Mouse (Mus musculus): ENCODE results near the gene St3gal2. TPM values are rescaled to one million over a fixed set of nuclear protein-coding genes. Genes with fewer than 3 reads are reported as not detected.
"Not testable (repeated sequence)": the region's sequence is repeated elsewhere in the genome, so short reads cannot be mapped to it uniquely, and the experiment has no call there.

The St3gal2 gene
- polyA plus RNA-seq, 1 experiment from 2014 or later, result 27.4 TPM

DNA sequence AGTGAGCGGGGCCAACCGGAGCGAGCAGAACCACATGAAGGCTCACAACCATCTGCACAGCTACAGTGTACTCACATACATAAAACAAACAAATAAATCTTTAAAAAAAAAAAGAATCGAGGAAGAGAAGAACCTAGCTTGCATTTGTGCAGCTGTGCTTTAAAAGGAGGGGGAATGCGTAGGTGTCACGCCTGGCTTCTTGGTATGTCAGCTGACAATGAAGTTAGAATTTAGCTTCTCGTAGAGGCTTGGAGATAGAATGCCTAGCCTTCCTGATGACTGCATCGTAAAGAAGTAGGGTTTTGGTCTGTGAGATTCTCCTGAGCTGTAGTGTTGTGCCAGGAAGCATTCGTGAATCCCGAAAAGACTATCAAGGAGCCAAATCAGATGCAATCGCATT, 1.7 kb upstream of the St3gal2 start:
- WGBS, result 45% methylated on average over 11 of the region's 11 CpGs

DNA sequence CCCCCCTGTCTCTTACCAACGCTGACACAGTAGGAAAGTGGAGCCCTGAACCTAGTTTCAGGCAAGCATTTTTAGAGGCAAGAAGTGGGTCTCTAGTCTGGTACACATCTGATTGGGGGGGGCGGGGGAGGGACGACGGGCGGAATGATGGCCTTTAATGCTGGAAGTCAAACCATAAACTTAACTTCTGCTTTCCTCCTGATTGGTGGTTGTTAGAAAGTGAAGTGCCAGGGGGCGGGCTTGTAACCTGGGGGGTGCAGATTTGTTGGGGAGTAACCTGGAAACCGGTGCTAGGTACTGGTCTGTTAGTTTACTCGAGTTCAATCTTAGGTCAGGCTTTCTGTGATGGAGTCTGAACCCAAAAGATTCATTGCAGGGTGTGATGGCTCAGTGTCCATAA, 1.3 kb upstream of the St3gal2 start:
- WGBS, result 32% methylated on average over 8 of the region's 8 CpGs
- no peaks in the 10 kb centered on the region for H3K27me3 ChIP-seq
- H3K9me3 ChIP-seq (replicated peaks), result no peaks in the 10 kb centered on the region
- peaks cover 9% of the 10 kb centered on the region; the same call in 1 of the 2 replicates for H3K36me3 ChIP-seq
- 0 out of 2 replicates have a peak overlapping the region, but pooled peaks have one; percentile 84 for H3K4me2 ChIP-seq
- 0 out of 2 replicates have a peak overlapping the region, but pooled peaks have one; percentile 59 for H3K27ac ChIP-seq
- no peak overlapping the region for H3K4me3 ChIP-seq (replicated peaks)
- peaks cover 45% of the 10 kb centered on the region for H3K4me1 ChIP-seq
- no peak overlapping the region for H3K9ac ChIP-seq
- ATAC-seq (replicated peaks; ENCODE audit: low FRiP score), result no peak

More for the DNA sequence above, 1.7 kb upstream of the St3gal2 start:
- peaks cover 9% of the 10 kb centered on the region; the same call in 1 of the 2 replicates for H3K36me3 ChIP-seq
- 0 out of 2 replicates have a peak overlapping the region, but pooled peaks have one; percentile 84 for H3K4me2 ChIP-seq
- H3K4me1 ChIP-seq, result peaks cover 45% of the 10 kb centered on the region
- no peak overlapping the region for H3K4me3 ChIP-seq (replicated peaks)
- H3K9ac ChIP-seq, result no peak overlapping the region
- peak overlapping the region; percentile 59 for H3K27ac ChIP-seq
- no peak for ATAC-seq (replicated peaks; ENCODE audit: low FRiP score)
- no peaks in the 10 kb centered on the region for H3K9me3 ChIP-seq (replicated peaks)
- H3K27me3 ChIP-seq, result no peaks in the 10 kb centered on the region

DNA sequence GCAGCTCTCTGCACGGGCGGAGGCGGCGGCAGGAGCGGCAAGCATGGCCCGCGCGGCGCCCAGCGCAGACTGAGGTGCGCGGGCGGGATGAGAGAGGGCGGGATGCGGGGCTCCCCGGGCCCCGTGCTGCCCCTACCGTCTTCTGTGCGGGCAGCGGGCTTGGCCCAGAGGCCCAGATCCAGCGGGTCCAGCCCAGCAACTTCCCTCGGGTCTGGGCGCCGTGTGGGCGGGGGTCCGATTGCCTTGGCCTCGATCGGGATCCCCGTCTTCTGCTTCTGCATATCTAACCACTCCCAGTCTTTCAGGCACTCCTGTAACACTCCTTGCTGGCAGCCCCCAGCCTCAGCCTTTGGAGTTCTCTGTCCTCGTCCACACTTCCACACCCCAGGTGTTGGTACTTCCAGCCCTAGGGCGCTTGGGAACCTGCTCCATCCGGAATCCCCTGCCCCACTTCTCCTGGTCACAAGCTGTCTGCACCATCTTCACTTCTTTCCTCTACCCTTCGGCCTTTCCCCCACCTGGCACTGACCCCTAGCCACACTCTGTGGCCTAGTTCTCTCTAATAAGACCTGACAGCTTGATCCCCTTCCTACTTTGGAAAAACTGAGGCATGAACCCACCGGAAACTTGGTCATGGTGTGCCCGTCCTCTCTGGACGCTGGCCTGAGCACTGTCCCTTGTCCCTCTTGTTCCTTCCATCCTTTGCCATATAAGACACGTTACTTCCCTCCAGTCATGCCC, 480 bp downstream of the St3gal2 start:
- WGBS, result 2% methylated on average over 31 of the region's 37 CpGs
- peak overlapping the region; percentile 88 for H3K9ac ChIP-seq
- H3K9me3 ChIP-seq (replicated peaks), result no peaks in the 10 kb centered on the region
- peaks cover 9% of the 10 kb centered on the region; the same call in 1 of the 2 replicates for H3K36me3 ChIP-seq
- peak; percentile 44 for ATAC-seq (replicated peaks; ENCODE audit: low FRiP score)
- H3K4me3 ChIP-seq (replicated peaks), result peak overlapping the region; percentile 91
- H3K27ac ChIP-seq, result peak overlapping the region; percentile 84
- peaks cover 45% of the 10 kb centered on the region for H3K4me1 ChIP-seq
- no peaks in the 10 kb centered on the region for H3K27me3 ChIP-seq
- peak overlapping the region; percentile 84 for H3K4me2 ChIP-seq

DNA sequence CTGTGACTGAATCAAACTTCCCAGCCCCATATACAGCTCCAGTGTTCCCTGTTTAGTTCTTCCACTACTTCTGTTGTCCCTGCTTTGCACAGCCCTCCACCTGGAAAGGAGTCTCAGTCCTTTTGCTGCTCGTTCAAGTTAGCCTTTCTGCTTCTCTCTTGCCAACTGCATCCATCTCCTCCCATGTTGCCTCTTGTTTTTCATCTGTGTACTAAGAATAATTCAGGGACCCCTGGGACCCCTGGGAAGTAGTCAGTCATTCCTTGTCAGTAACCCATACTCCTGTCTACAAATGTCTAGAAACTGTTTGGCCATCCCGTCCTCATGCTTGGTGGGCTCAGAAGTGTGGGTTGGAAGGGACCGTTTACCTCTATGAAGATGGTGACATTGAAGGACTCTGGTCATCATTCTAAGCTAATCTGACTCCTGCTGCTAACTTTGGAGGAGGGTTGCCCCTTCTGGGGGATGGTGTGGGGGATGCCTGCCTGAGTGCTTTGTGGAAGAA, 1.1 kb downstream of the St3gal2 start:
- ATAC-seq (replicated peaks; ENCODE audit: low FRiP score), result no peak
- no peaks in the 10 kb centered on the region for H3K9me3 ChIP-seq (replicated peaks)
- peaks cover 49% of the 10 kb centered on the region for H3K4me1 ChIP-seq
- peak overlapping the region; percentile 84 for H3K4me2 ChIP-seq
- WGBS, result 9% methylated on average over 3 of the region's 3 CpGs
- peak overlapping the region; percentile 84 for H3K27ac ChIP-seq
- no peaks in the 10 kb centered on the region for H3K27me3 ChIP-seq
- peak overlapping the region; percentile 91 for H3K4me3 ChIP-seq (replicated peaks)
- H3K9ac ChIP-seq, result peak overlapping the region; percentile 88
- peaks cover 9% of the 10 kb centered on the region; the same call in 1 of the 2 replicates for H3K36me3 ChIP-seq

DNA sequence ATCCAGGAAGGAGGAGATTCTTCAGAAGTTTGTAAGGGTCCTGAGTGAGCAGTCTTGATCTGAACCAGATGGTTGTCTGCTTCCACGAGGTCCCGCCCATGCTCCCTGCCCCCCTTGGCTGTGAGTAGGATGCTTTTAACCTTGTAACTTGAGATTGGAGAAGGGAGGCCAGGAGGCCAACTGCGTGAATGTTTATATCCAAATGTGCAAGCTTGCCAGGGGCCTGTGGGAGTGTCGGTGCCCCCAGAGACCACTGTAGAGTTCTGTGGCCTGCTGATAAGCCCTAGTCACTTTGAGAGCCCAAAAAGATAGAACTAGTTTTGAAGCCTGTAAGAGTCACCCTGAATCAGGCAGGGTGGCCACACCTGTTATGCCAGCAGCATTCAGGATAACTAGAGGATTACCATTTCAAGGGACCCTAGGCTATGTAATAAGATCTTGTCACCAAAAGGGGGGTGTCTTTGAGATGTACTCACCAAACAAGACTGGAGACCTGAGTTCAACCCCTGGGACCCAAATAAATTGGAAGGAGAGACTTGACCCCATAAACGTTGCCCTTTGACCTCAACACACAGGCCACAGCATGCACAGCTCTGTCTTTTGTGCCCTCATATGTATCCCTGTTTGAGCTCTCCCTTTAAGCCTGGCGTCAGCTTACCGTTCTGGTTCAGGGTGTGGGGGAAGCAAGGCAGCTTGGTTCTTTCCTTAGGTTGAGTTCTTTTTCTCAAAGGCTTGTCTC, 1.9 kb downstream of the St3gal2 start:
- peak overlapping the region; percentile 88 for H3K9ac ChIP-seq
- peaks cover 55% of the 10 kb centered on the region for H3K4me1 ChIP-seq
- WGBS, result 11% methylated on average over 7 of the region's 7 CpGs
- no peaks in the 10 kb centered on the region for H3K27me3 ChIP-seq
- no peaks in the 10 kb centered on the region for H3K9me3 ChIP-seq (replicated peaks)
- H3K36me3 ChIP-seq, result peaks cover 9% of the 10 kb centered on the region; the same call in 1 of the 2 replicates
- peak; percentile 19 for ATAC-seq (replicated peaks; ENCODE audit: low FRiP score)
- peak overlapping the region; percentile 91 for H3K4me3 ChIP-seq (replicated peaks)
- peak overlapping the region; percentile 84 for H3K4me2 ChIP-seq
- peak overlapping the region; percentile 84 for H3K27ac ChIP-seq

DNA sequence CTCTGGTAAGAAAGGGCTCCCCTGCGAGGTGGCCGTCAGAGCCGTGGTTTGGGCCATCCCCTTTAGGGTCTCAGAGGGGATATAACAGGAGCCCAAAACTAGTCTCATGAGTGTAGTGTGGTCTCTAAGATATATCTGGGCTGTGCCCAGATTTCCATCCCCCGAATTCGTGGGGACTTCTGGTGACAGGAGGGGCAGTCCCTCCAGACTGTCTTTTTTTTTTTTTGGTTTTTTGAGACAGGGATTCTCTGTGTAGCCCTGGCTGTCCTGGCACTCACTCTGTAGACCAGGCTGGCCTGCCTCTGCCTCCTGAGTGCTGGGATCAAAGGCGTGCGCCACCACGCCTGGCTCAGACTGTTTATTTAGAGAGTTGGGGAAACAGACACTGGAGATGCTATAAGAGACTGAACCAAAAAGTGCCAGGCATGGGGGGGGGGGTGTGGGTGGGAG, 6.0 kb downstream of the St3gal2 start:
- no peaks in the 10 kb centered on the region for H3K9me3 ChIP-seq (replicated peaks)
- ATAC-seq (replicated peaks; ENCODE audit: low FRiP score), result no peak
- H3K4me2 ChIP-seq, result no peak overlapping the region
- H3K27ac ChIP-seq, result no peak overlapping the region
- H3K36me3 ChIP-seq, result peaks cover 13% of the 10 kb centered on the region; the same call in 1 of the 2 replicates
- WGBS, result 70% methylated on average over 8 of the region's 8 CpGs
- no peak overlapping the region for H3K9ac ChIP-seq
- no peaks in the 10 kb centered on the region for H3K27me3 ChIP-seq
- peaks cover 38% of the 10 kb centered on the region for H3K4me1 ChIP-seq
- no peak overlapping the region for H3K4me3 ChIP-seq (replicated peaks)

DNA sequence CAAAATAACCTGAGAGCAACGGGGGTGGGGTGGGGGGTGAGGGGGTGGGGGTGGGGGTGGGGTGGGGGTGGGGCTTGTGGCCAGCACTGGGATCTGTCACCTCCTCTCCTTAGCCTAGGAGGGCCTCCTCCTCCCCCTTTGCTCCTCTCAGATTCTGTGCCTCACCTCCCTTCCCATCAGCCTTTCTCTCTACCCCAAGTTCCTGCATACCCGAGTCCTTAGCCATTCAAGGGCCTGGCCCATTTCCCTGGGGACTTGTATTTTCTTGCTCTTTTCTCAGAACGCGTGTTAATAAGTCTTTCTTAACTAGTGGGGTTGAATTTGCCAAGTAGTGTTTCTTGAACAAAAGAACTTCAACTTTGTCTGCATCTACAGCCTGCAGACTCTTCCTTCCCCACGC, 7.0 kb downstream of the St3gal2 start:
- H3K27ac ChIP-seq, result no peak overlapping the region
- H3K4me3 ChIP-seq (replicated peaks), result no peak overlapping the region
- H3K27me3 ChIP-seq, result no peaks in the 10 kb centered on the region
- H3K4me2 ChIP-seq, result no peak overlapping the region
- H3K9me3 ChIP-seq (replicated peaks), result no peaks in the 10 kb centered on the region
- peaks cover 14% of the 10 kb centered on the region; the same call in 1 of the 2 replicates for H3K36me3 ChIP-seq
- WGBS, result 39% methylated on average over 5 of the region's 5 CpGs
- H3K9ac ChIP-seq, result no peak overlapping the region
- no peak for ATAC-seq (replicated peaks; ENCODE audit: low FRiP score)
- H3K4me1 ChIP-seq, result peaks cover 37% of the 10 kb centered on the region

DNA sequence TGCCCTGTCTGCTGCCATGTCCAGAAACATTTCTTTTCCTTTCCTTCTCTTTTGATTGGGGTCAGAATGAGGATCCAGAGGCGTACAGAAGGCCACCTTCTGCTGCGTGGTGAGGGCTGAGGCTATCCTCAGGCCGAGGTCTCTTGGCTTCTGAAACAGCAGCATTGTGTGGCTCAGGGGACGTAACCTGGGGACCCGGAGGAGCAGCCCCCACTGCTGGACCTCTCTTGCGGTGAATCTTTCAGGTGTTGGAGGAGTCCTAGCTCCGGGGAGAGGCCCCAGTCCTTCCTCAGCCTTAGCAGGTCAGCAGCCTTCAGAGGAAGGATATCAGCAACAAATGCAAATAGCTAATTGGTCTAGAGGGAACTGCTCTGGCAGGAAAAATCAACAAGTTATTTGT, 8.7 kb downstream of the St3gal2 start:
- no peak overlapping the region for H3K27ac ChIP-seq
- H3K9ac ChIP-seq, result no peak overlapping the region
- no peak overlapping the region for H3K4me2 ChIP-seq
- H3K4me3 ChIP-seq (replicated peaks), result no peak overlapping the region
- H3K4me1 ChIP-seq, result peaks cover 36% of the 10 kb centered on the region
- ATAC-seq (replicated peaks; ENCODE audit: low FRiP score), result no peak
- H3K9me3 ChIP-seq (replicated peaks), result no peaks in the 10 kb centered on the region
- WGBS, result 73% methylated on average over 7 of the region's 7 CpGs
- H3K36me3 ChIP-seq, result peaks cover 4% of the 10 kb centered on the region; the same call in 1 of the 2 replicates
- H3K27me3 ChIP-seq, result no peaks in the 10 kb centered on the region

DNA sequence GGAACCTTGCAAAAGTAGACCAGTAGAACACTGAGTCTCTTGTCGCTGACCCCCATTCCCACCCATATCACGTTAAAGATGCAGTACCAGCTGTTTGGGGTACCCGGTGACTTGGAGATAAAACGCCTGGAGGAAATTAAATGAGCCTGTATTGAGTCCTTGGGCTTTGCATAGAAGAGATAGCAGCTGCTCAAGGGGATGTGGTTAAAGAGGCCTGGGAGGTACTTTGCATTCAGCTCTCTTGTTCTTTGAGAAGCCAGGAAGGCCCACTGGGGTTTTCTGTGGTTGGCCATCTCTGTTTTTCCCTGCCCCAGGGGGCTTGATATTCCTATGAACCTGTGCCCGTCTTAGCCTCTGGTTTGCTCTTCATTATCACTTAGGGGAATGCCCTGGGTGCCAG, 9.3 kb downstream of the St3gal2 start:
- H3K36me3 ChIP-seq, result peaks cover 4% of the 10 kb centered on the region; the same call in 1 of the 2 replicates
- H3K9me3 ChIP-seq (replicated peaks), result no peaks in the 10 kb centered on the region
- 73% methylated on average over 5 of the region's 5 CpGs for WGBS
- no peak overlapping the region for H3K9ac ChIP-seq
- no peaks in the 10 kb centered on the region for H3K27me3 ChIP-seq
- ATAC-seq (replicated peaks; ENCODE audit: low FRiP score), result no peak
- no peak overlapping the region for H3K27ac ChIP-seq
- no peak overlapping the region for H3K4me3 ChIP-seq (replicated peaks)
- peaks cover 36% of the 10 kb centered on the region for H3K4me1 ChIP-seq
- no peak overlapping the region for H3K4me2 ChIP-seq

DNA sequence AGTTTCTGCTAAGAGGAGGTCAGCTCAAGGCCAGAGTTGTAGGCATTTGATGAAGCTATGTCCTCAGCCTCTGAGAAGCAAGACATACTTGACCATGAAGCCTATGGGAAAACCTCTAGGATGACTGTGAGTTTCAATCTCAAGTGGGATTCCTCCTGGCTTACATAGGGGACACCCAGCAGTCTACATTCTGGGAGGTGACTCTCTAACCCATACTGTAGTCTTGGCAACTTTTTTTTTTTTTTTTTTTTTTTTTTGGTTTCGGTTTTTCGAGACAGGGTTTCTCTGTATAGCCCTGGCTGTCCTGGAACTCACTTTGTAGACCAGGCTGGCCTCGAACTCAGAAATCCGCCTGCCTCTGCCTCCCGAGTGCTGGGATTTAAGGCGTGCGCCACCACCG, 9.9 kb downstream of the St3gal2 start:
- H3K27me3 ChIP-seq; ATAC-seq (replicated peaks; ENCODE audit: low FRiP score): not testable (repeated sequence)
- WGBS, result 87% methylated on average over 8 of the region's 8 CpGs

DNA sequence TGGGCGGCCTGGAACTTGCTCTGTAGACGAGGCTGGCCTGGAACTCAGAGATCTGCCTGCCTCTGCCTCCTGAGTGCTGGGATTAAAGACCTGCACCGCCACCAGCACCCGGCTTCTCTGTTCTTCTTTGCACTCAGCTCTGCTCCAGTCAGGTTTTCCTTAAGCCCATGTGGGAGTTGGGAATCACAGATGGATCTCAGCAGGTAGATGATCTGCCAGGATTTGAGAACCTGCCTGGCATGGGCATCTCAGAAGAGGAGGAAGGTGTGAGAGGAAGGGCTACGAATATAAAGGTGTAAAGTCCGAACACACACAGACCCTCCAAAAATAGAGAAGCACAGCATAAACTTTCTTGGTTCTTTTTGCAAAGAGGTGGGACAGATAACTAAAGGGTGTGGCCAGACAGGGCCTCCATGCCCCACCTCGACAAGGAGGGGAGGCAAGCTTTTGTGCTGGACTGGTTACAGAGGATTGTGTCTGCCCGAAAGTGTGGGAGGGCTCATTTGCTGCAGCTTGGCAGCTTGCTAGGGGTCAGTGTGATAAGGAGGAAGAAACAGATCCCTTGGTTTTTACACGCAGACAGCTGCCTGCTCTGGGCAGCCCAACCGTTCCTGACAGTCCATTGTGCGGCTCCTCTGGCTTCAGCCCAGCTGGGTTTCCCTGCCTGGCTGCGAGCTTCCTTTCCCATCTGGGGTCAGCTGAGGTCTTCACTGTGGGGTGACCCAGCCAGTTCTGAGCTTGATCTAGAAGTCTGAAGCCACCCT, 11.6 kb downstream of the St3gal2 start:
- peak; percentile 63 for ATAC-seq (replicated peaks; ENCODE audit: low FRiP score)
- Histone ChIP-seq H3K36me3 (0 out of 2 replicates have a peak, but pooled peaks cover 4% of the 10 kb centered on the region), H3K4me2 (no peak overlapping the region), H3K4me1 (peaks cover 29% of the 10 kb centered on the region), H3K9me3 (replicated peaks) (no peaks in the 10 kb centered on the region), H3K9ac (no peak overlapping the region), H3K27me3 (no peaks in the 10 kb centered on the region), H3K4me3 (replicated peaks) (no peak overlapping the region), H3K27ac (peak overlapping the region; percentile 59)
- 54% methylated on average over 12 of the region's 12 CpGs for WGBS

More for the DNA sequence above, 9.9 kb downstream of the St3gal2 start:
- not testable (repeated sequence) for H3K4me2 ChIP-seq; H3K9ac ChIP-seq; H3K27ac ChIP-seq; H3K36me3 ChIP-seq; H3K4me3 ChIP-seq (replicated peaks); H3K9me3 ChIP-seq (replicated peaks)
- peaks cover 36% of the 10 kb centered on the region for H3K4me1 ChIP-seq
